Comparison of ENCODE assay signal across 16 mouse cellular contexts in genomic region chr2:173187182-173187855, GRCm38 (mm10). TPM values are rescaled to one million over a fixed set of nuclear protein-coding genes. Genes with fewer than 3 reads are reported as not detected.
DNase-seq lines count a peak whose midpoint lies in the region; ATAC-seq and TF ChIP-seq lines count a peak whose summit lies in the region.
"Had no signal": no experiment of that assay in that cellular context is flagged by ENCODE, and none has a peak within 500 bp of the region (broad histone marks: within the 10 kb centered on the region; RNA-seq: fewer than 3 reads in every experiment).

No protein-coding gene starts in this region.

- H3K27ac ChIP-seq in intestine, embryonic 16.5 days (ENCODE audit: low read length), result no peak overlapping the region
- H3K27ac ChIP-seq in liver, embryonic 14.5 days, result no peak overlapping the region
- H3K27ac ChIP-seq: forebrain, embryonic 13.5 days; heart, embryonic 13.5 days had no signal

- peaks cover 9% of the 10 kb centered on the region; the same call in 1 of the 2 replicates for H3K4me1 ChIP-seq in intestine, embryonic 16.5 days (ENCODE audit: control insufficient read depth, insufficient read depth, low read length)
- H3K4me1 ChIP-seq in liver, embryonic 14.5 days (replicated peaks; ENCODE audit: control insufficient read depth in 2 of 2, insufficient read depth in 2 of 2, low read length in 1 of 2), result no peaks in the 10 kb centered on the region
- H3K4me1 ChIP-seq: forebrain, embryonic 13.5 days had no signal

- no peak overlapping the region for H3K9ac ChIP-seq in intestine, embryonic 16.5 days (ENCODE audit: low read depth, low read length)
- no peak overlapping the region for H3K9ac ChIP-seq in liver, embryonic 14.5 days (replicated peaks)

- H3K27me3 ChIP-seq in intestine, embryonic 16.5 days (replicated peaks; ENCODE audit: control insufficient read depth, insufficient read depth, low read length), result 0 out of 2 replicates have a peak, but pooled peaks cover 4% of the 10 kb centered on the region
- H3K27me3 ChIP-seq in liver, embryonic 14.5 days (ENCODE audit: control insufficient read depth, insufficient read depth, low read length), result no peaks in the 10 kb centered on the region

- H3K4me3 ChIP-seq in intestine, embryonic 16.5 days (ENCODE audit: low read length), result no peak overlapping the region
- H3K4me3 ChIP-seq in liver, embryonic 14.5 days (ENCODE audit: insufficient read depth in 1 of 2, low read depth in 2 of 2, low read length in 2 of 2), result no peak overlapping the region
- H3K4me3 ChIP-seq: forebrain, embryonic 13.5 days; heart, embryonic 13.5 days had no signal

- ATAC-seq in intestine, embryonic 16.5 days, result peak; percentile 67
- ATAC-seq in liver, embryonic 14.5 days (ENCODE audit: insufficient read depth), result peak; percentile 39; the same call in 1 of the 2 replicates

- no peak for TF ChIP-seq CTCF in liver, embryonic 14.5 days (IDR thresholded peaks at IDR 0.05; ENCODE audit: low read depth)

- peak; percentile 48 for DNase-seq in adrenal gland, postnatal 14 days
- no peak for DNase-seq in adrenal gland, postnatal 4 days (ENCODE audit: low spot score in 2 of 2)
- peak; percentile 7 for DNase-seq in 416B (ENCODE audit: low read depth)
- no peak for DNase-seq in liver, embryonic 14.5 days (ENCODE audit: low read depth in 3 of 3, low spot score in 3 of 3)
- no peak for DNase-seq in spleen, postnatal 36 days (ENCODE audit: low spot score in 2 of 2)
- DNase-seq in natural killer cell, adult 2 months (ENCODE audit: low spot score in 2 of 2), result no peak
- DNase-seq in layer of hippocampus, adult 9-10 months (ENCODE audit: low spot score), result no peak
- DNase-seq: cerebellum, postnatal 36 days; layer of hippocampus, adult 9-11 months had no signal

- H3K4me2 ChIP-seq in intestine, embryonic 16.5 days (ENCODE audit: low read depth, low read length), result no peak overlapping the region
- no peak overlapping the region for H3K4me2 ChIP-seq in liver, embryonic 14.5 days (ENCODE audit: low read depth)
- H3K4me2 ChIP-seq: heart, embryonic 13.5 days had no signal

- H3K9me3 ChIP-seq in intestine, embryonic 16.5 days (ENCODE audit: control insufficient read depth, low read length), result no peaks in the 10 kb centered on the region
- no peaks in the 10 kb centered on the region for H3K9me3 ChIP-seq in liver, embryonic 14.5 days (ENCODE audit: control insufficient read depth, low read length)
- H3K9me3 ChIP-seq: forebrain, embryonic 13.5 days; heart, embryonic 13.5 days; megakaryocyte, embryonic 14.5 days had no signal

- no peaks in the 10 kb centered on the region for H3K36me3 ChIP-seq in intestine, embryonic 16.5 days (ENCODE audit: control insufficient read depth, insufficient read depth, low read length)
- H3K36me3 ChIP-seq in liver, embryonic 14.5 days (replicated peaks; ENCODE audit: control insufficient read depth, insufficient read depth, low read depth), result no peaks in the 10 kb centered on the region
- H3K36me3 ChIP-seq: heart, embryonic 13.5 days had no signal

- WGBS in intestine, embryonic 16.5 days, result 35% methylated on average over 8 of the region's 8 CpGs
- WGBS in liver, embryonic 14.5 days (ENCODE audit: insufficient replicate concordance), result 16% methylated on average over 8 of the region's 8 CpGs

- TF ChIP-seq EP300 in liver, embryonic 14.5 days (IDR thresholded peaks at IDR 0.05; ENCODE audit: low read depth), result no peak

RNA-seq across cellular contexts. Expression of gene Zbp1, which starts 31.4 kb away (rescaled TPM):
- 2.6 and 4.3 TPM in 2 replicates for total RNA-seq in adrenal gland, postnatal 14 days (2021)
- total RNA-seq in adrenal gland, postnatal 4 days (2021), result 1 to 10 TPM; 2.0 to 2.1 TPM
- polyA plus RNA-seq in intestine, embryonic 16.5 days (2015; fragmentation: Nextera tagmentation; extraction: Ambion mirVana), result 0.65 and 1.9 TPM in 2 replicates
- polyA plus RNA-seq in liver, embryonic 14.5 days (2012; rRNA removed), result 0.21 and 0.64 TPM in 2 replicates
- 0.83 and 1.0 TPM in 2 replicates for polyA plus RNA-seq in liver, embryonic 14.5 days (2014; fragmentation: Nextera tagmentation; extraction: Ambion mirVana)
- polyA plus RNA-seq: forebrain, embryonic 13.5 days had no signal

RNA-seq across cellular contexts. Expression of gene Pck1, which starts 34.5 kb away (rescaled TPM):
- 1,355 and 1,486 TPM in 2 replicates for total RNA-seq in adrenal gland, postnatal 14 days (2021)
- total RNA-seq in adrenal gland, postnatal 4 days (2021), result 100 to 1,000 TPM; 190 to 200 TPM
- polyA plus RNA-seq in intestine, embryonic 16.5 days (2015; fragmentation: Nextera tagmentation; extraction: Ambion mirVana), result 14.0 and 19.7 TPM in 2 replicates
- polyA plus RNA-seq in liver, embryonic 14.5 days (2012; rRNA removed), result 0.15 and 0.16 TPM in 2 replicates
- polyA plus RNA-seq in liver, embryonic 14.5 days (2014; fragmentation: Nextera tagmentation; extraction: Ambion mirVana), result 0.13 and 0.18 TPM in 2 replicates
- total RNA-seq: neutrophil, adult 5-6 weeks had no signal
- polyA plus RNA-seq: activated CD4-positive, CD25-positive, alpha-beta regulatory T cell, adult 4 months; C2C12; forebrain, embryonic 13.5 days had no signal

Comparison
In these comparisons a context has a peak if more than half of its experiments do, and no peak if none do; other contexts are left out.
1. DNase-seq: peak in adrenal gland, postnatal 14 days (single experiment) and 416B (single experiment); none in adrenal gland, postnatal 4 days (0 of 2), liver, embryonic 14.5 days (0 of 3), spleen, postnatal 36 days (0 of 2), natural killer cell, adult 2 months (0 of 2) and layer of hippocampus, adult 9-10 months (single experiment).